Mouse (Mus musculus) c-Kit-positive CD71-negative TER-119-negative erythroid progenitor cells, embryonic 14.5 days (primary cell): Measurements from ENCODE around the gene Ppp1r12b.
A peak's percentile ranks its signal among the peaks of the same experiment; 100 is the strongest.
"Not testable (repeated sequence)": the region's sequence is repeated elsewhere in the genome, so short reads cannot be mapped to it uniquely, and the experiment has no call there.

Experiments
- DNase-seq: peaks from one replicate; pipeline ENCODE4 v3.0.0-alpha.2; 2013; ENCODE audit warnings: low read depth

Gene Ppp1r12b

DNA sequence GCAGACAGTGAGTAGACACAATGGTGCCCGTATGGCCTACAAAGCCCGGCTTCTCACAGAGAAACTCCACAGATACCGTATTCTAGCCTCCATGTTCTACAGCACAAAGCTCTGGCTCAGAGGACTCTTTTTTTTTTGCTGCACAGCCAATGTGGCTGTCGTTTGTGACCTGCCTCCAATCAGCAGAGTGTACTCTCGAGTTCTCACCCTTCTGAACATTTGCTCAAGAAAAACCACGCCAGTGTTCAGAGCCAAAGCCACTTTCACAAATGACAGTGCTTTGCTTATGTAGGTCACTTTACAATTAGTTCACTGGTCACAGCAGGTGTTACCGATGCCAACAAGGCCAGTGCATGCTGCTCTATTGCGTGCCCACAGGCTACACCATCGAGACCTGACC lies 107.9 kb downstream of the Ppp1r12b start:
- DNase-seq = no peak

DNA sequence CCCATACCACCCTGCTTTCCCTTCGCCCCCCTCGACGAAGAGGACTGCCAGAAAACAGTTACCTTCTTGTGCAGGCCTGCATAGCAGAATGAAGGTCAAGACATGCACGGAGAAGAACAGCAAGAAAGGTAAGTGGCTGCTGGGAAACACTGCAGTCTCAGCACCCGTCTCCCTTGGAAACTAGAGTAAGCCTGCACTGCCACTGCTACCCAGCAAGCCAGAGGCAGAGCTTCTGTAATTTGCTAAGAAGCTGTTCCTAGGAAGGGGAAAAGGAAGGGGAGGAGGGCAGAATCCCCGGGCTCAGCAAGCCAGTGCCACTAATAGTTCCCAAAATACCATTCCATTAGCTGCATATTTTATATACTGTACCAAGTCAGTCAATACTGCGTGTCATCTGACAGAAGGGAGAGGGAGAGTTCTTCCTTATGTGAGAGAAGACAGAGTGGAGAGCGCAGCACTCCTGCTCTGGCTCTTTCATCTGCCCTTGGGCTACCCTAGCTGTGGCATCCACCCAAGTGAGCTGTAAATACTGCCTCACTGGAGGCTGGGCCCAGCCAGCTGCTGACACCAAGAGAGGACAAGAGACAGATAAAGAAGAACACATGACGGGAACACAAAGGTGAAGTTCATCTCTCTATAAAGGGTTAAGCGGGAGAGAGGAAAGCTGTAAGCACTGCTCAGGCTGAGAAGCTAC lies 109.3 kb downstream of the Ppp1r12b start:
- DNase-seq = no peak

DNA sequence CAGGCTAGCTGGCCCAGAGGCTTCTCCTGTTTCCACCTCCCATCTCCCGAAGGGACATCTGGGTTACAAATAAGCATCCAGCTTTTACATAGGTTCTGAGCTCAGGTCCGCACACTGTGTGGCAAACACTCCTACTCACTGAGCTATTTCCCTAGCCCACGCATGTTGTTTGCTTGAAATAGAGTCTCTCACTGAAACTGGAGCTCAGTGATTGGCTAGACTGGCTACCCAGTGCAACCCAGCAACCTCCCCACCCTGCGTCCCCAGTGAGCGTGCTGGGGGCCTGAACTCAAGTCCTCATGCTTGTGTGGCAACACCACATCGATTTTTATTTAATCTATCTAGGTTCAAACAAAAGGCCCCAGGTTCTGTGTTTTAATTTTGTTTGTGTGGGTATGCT lies 112.4 kb downstream of the Ppp1r12b start:
- DNase-seq = no peak

DNA sequence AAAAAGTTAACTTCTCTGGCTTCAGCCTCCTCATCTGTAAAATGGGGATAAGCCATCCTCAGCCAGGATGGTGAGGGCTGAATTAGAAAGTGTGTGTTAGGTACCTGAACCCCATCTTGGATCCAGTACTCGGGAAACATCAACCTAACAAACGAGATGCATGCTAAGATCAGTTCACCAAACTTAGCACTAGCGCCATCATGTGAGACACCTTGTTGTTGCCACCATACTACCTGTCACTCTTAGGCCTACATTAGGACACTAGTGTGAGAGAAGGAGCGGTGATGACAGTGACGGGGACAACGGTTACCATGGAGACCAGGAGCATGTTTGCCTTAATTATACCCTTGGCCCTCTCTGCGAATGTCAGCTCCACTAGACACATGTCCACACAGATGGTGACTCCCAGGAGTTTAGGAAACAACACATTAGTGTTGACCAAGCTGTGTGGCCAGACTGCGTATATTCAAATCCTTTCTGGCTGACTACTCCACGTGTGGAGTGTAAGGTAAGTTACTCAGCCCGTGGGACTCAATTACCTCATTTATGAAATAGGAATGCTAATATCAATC lies 118.7 kb downstream of the Ppp1r12b start:
- no peak for DNase-seq

DNA sequence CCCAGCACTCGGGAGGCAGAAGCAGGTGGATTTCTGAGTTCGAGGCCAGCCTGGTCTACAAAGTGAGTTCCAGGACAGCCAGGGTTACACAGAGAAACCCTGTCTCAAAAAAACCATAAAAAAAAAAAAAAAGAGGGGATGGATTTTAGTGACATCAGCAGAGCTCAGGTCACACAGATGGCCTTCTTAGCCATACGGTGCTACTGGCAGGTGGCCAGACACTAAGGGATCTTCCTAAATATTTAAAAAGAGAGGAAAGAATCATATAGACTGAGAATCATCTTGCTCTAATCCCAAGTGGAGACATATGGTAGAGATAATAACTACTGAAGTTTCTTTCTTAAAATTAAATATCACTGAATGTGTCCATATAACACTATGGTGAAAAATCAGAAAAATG lies 124.9 kb downstream of the Ppp1r12b start:
- DNase-seq = not testable (repeated sequence)

DNA sequence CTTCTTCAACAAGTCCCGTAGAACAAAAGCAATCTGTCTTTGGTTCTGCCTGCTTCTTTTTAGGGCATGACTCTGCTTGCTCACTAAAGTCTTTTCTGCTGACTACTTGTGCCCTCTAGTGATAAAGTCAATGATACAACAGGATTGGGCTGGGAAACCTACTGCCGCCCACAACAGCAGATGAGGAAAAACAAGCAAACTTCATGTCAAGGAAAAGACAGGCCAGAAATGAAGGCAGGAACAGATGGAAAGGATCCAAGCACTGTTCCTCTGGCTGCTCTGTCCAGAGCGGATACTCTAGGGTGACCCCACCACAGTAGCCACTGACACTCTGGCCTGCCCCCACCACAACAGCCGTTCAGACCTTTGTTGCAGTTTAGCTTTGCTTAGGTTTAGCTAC lies 126.1 kb downstream of the Ppp1r12b start:
- peak; percentile 7 for DNase-seq

DNA sequence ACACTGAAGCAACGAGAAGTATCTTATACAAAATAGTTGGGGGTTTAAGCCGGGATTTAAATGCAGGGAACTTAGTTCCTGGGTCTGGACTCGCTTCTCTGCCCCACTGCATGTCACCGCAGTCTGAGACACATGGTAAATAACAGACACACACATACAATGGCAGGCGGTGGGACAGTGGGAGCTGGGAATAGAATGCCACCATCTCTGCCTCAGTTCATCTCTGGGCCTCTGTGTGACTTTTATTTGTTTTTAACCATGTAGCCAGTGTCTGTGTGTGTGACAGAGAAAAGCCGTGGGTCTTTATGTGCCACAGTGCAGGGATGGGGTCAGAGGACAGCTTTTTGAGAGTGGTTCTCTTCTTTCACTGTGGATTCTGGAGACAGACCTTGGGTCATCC lies 130.8 kb downstream of the Ppp1r12b start:
- DNase-seq = no peak

DNA sequence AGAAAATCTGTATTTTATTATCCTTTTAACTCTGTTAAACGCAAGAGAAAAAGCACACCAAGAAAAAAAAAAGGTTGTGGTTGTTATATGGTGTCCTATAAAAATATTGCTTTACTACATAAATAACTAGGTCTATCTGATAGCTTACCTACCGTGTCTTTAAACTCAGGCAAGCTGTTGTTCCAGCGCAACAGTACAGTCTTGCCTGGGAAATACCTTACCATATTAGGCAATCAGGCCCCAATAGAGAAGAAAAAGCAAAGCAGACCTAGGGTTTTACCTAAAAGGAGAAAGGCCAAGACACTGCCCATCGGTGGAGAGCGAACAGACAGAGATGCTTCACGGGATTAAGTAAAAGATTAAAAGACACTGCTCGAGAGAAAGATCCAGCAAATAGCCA lies 131.9 kb downstream of the Ppp1r12b start:
- DNase-seq = no peak

DNA sequence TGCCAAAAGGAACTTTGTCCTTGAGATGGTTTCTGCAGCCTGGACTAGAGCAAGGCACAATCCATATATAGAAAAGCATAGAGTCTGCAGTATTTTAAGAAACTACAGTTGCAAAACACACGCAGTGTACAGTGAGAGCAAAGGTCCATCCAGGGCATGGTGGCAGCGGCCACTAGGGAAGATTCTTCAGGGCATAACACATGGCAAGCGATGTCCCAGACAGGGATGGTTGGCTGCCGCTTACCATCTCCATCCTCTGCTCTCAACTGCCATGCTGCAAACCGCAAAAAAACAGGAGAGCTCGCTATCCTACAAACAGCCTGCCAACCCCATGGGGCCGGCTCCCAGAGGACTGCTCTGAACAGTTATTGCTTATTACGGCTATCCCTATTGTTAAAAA lies 132.4 kb downstream of the Ppp1r12b start:
- DNase-seq = no peak

DNA sequence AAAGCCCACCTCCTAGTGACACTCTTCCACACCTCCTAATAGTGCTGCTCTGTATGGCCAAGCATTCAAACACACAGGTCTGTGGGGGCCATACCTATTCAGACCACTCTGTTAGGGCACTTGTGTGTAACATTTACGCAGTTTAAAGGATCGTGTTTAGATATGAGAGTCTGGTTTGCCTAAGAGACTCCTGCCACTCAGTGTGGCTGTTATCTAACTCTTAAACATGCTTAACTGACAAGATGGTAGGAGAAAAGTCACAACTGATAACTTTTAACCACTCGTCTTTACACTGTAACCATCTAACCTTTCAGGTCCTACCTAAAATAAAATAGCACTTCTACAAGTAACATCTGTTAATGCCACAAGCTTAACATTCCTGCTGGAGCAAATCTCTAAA lies 134.9 kb downstream of the Ppp1r12b start:
- DNase-seq = no peak

DNA sequence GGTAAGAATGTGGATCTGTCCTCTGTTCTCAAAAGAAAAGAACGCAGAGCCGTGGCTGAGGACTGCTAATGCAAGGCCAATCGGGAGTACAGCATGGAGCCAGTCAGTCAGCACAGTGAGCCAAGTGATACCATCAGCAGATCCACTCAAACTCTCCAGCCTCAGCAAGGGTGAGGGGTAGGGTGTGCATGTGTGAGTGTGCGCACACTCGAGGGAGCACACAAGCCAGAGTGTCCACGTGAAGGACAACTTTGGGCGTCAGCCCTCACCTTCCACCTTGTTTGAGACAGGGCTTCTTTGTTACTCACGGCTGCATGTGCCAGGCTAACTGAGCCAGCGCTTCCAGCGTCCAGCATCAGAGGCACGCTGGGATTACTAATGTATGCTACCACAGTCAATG lies 136.5 kb downstream of the Ppp1r12b start:
- DNase-seq = no peak

DNA sequence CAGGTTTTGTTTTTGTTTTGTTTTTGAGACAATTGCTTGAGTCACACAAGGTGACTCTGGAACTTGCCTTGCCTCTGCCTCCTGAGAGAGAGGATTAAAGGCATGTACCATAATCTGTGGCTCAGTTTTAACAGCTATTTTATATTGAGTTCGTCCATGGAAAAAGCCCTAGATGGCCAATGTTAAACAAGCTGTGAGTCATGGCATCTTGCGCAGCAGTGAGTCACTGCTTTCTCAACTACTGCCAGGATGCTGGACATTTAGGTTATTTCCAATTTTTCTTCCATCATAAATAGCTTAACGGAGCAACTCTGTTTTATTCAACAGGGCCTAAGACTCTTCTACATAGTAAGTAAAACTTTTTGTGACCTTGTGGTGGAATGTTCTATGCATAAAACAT lies 137.0 kb downstream of the Ppp1r12b start:
- DNase-seq = no peak

DNA sequence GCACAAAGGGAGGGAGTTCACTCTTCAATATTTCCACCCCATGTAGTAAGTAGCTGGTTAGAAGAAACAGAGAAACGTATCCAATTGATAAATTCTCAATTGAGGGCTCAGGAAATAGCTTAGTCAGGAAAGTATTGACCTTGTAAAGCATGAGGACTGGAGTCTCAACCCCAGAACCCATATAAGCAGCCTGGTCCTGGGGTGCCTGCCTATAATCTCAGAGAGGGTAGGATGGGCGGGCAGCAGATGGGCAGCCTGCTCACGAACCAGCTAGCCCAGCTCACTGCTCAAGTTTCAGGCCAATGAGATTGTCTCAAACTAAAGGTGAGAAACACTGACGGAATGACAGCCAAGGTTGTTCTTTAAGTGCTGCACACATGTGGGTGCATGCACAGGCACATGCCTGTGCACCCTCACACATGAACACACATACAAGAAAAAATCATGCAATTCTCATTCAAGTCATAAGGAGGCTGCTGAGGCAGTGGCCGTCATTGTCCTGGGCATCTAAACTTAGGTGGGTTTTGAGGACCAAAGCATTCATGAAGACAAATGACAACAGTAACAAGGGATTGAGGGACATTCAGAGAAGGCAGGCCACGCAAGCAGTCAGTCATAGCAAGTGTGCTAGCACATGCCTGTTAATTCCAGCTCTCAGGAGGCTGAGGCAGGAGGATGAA lies 137.7 kb downstream of the Ppp1r12b start:
- DNase-seq = no peak

DNA sequence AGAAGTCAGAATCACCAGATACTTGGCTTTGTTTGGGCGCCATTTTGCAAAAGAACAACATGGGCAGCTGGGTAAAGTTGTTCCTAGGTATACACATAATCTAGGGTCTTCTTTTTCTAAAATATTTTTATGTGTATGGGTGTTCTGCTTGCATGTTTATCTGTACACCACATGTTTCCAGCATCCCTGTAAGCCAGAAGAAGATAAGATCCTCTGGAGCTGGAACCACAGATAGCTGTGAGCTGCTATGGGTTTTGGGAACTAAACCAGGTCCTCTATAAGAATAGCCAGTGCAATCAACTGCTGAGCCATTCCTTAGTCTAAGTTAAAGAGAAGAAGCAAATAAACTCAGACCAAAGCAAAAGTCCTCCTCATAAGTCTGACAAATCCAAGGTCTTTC lies 138.6 kb downstream of the Ppp1r12b start:
- DNase-seq = no peak

DNA sequence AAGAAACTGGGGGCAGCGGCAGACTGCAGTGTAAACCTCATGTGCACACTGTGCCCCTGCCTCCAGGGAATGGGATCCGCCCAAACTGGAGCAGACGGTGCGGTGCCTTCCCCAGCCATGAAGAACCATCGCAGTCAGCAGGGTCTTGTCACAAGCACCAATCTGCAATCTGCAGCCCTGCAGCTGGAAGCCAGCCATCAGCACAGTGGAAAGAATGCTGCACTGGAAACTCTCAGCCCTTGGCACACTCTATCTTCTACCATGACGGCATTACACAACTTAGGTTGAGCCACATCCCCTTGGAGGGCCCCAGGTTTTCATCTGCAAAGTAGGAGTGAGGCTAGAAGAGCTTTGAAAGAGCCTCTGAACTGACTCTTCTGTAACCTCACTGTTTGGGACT lies 139.1 kb downstream of the Ppp1r12b start:
- DNase-seq = no peak

DNA sequence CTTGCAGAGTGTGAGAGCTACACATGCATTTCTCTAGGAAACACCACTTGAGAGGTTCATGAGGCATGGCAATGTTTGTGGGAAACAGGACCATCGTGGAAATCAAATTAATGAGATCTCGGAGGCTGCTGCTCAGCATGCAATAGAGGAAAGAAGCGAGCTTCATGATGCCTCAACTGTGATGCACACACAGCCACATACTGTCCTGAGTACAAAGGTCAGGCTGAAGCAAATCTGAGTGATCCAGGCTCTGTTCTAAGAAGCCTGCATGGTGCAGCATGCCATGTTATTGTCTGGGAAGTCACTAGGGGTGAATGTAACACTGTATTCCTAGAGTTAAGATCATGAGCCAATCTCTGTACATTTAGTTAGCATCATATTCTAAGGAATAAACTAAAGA lies 140.0 kb downstream of the Ppp1r12b start:
- no peak for DNase-seq

DNA sequence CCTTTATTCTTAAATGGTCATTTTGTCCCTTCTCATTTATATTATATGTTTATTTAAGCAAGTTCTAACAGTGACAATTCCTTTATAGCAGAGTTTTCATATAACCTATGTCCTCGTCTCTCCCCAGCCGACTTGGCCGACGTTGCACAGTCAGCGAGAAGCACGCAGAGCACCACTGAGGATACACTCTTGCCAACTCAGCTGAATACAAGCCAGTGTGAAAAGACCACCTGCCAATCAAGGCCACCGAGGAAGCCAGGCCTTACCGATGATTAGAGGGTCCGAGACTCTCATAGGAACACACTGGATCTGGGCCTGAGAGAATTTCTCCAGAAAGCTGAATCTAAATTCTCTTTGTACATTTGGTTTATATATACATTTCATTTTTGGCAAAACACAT lies 150.3 kb downstream of the Ppp1r12b start:
- DNase-seq = no peak

DNA sequence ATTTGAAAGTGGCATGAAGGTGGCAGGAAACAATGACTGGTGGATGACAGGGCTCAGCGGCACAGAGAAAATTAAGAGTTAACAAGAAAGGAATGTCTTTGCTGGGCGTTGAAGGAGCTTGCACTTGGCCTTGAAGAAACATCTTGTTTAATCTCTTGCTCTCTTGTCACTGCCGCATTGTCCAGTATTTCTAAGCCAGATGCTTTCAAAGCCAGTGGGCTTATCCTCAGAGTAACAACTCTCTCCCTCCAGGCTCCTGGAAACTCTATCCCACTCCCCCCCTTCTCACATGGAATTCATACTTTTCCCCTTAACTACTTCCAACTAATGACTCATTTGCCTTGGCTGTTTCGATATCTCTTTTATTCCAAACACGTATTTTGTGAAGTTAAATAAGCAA lies 151.4 kb downstream of the Ppp1r12b start:
- no peak for DNase-seq

DNA sequence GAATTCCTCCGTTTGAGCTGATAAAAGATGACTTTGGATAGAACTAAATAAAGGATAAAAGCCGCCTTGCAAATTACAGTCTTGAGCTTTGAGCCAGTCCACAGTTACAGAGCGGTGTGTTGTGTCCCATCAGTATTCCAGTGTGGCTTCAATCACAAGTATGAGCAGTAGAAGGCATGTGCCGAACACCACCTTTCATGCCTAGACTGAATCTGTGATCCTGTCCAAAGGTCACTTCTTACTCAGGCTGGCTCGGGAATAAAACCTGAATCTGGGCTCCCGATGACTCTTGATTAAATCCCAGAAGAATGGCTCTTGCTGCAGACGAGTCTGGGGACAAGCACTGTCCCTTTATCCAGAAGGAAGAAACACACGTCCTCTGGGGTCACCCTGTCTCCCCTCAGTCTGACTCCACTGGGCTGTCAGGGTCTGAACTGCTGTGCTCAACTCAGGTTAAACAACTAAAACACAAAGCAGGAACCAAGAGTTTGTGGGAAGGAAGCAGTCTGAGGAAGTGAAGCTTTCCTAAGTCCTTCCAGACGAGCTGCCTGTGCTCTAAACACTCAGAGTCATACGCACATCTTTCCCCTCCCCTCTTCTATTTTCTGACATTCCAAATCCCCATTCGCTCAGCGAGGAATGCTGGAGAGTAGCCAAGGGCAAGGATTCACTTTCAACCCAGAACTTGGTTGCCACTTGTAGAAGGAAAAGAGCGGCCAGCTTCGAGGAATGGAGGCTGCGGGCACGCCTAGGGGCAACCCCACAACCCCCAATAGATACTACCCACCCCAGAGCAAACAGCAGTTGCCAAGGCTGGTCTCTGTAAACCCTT lies 152.2 kb downstream of the Ppp1r12b start:
- no peak for DNase-seq

DNA sequence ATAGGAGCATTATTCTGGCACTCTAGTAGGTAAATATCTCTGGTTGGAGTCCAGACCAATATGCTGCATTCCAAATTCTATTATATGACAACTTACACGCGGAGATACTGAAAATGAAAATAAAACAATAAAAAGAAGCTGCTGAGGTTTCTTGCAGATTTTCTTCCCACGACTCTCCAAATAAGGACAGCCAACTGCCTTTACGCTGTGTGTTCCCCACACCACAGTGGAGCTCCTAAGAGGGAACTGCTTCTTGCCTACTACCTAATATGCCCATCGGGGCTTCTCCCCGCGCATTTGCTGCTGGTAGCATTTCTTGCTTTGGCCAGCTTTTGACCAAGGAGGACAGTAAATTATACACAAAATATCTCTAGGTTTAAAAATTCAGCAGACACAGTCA lies 154.0 kb downstream of the Ppp1r12b start:
- no peak for DNase-seq

DNA sequence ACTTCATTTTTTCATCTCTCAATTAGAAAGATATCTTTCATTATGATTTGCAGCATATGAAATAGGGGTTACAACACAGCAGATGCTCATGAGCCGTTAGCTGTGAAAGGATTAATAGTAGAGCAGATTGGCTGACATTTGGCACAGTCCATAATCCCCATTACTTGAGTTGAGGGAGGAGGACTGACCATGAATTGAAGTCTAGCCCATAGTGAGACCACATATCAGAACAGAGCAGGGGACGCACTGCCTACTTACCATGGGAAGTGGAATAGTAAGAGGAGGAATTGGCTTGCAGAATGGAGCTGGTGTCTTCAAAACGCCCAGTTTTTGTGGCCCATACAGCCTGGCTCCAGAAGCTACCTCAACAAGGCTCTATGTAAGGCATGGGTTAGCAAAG lies 159.2 kb downstream of the Ppp1r12b start:
- DNase-seq = no peak

DNA sequence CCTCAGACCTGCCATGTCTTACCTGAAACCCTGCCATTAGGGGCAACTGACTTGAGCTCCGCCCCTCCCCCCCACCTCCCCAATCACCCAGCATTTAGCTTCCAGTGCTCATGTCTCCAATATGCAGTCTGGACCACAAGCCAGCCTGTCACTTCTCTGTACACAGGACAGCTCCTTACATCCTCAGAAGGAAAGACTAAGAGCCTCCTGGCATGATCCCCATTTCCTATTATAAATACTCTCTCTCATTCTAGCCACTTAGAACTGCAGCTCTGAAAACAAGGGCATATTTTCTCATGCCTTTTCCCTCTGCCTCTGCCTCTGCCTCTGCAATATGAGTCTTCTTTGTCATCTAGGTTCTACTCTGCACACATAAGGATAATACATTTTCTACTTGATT lies 159.7 kb downstream of the Ppp1r12b start:
- no peak for DNase-seq

DNA sequence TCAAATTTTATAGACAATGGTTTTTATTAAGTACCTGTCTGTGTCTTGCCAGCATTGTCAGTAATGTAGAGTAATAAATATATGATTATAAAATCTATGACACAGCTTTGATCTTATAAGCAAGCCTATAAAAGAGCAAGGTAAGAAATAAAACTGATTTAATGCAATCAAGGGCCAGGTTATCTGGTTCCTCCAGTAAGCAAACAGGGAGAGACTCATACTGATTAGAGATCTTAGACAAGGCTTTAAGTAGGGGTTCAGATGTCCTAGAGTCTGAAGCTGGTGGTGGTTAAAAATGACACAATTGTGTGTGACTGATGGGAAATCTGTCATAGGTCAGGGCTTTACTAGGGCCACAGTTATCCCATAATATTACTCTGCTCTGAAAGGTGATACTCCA lies 164.3 kb downstream of the Ppp1r12b start:
- no peak for DNase-seq
